Mouse (Mus musculus) midbrain, embryonic 14.5 days (tissue): ENCODE measurements at regions not wholly inside any gene's neighbourhood (a gene's known extent, or its start where the extent isn't known, plus 50 kb on each side); places are given as distances from the start of the nearest gene placed in this dataset.

ENCODE experiments used
- ATAC-seq: fragments of 200-750 bp; cut with Nextera tagmentation; 2 replicates; pipeline ENCODE4 v1.8.0; 2017; ENCODE audit warnings: moderate number of reproducible peaks, moderate library complexity; ENCODE audit not compliant: low FRiP score, low TSS enrichment
- DNase-seq: peaks from one replicate; pipeline ENCODE4 v3.0.0-alpha.2; 2015
- H3K27ac ChIP-seq: fragments of 300-500 bp; sonication (generic); replicated peaks from 2 replicates; pipeline ENCODE4 v1.5.1; 2014; ENCODE audit warnings: mild to moderate bottlenecking, low read depth, low read length, moderate library complexity
- H3K27me3 ChIP-seq: fragments of 300-500 bp; sonication (generic); 2 replicates; pipeline ENCODE4 v1.6.1; 2014; ENCODE audit warnings: low read length, control low read depth, mixed read lengths; ENCODE audit not compliant: control insufficient read depth, insufficient read depth
- H3K36me3 ChIP-seq: fragments of 300-500 bp; sonication (generic); 2 replicates; pipeline ENCODE4 v1.6.1; 2014; ENCODE audit warnings: low read length, control low read depth; ENCODE audit not compliant: control insufficient read depth, insufficient read depth
- H3K4me1 ChIP-seq: fragments of 300-500 bp; sonication (generic); 2 replicates; pipeline ENCODE4 v1.6.1; 2014; ENCODE audit warnings: mild to moderate bottlenecking, antibody characterized with exemption, low read length, control low read depth; ENCODE audit not compliant: control insufficient read depth, insufficient read depth
- H3K4me2 ChIP-seq: fragments of 300-500 bp; sonication (generic); 2 replicates; pipeline ENCODE4 v1.6.1; 2014; ENCODE audit warnings: mild to moderate bottlenecking, low read length, moderate library complexity
- H3K4me3 ChIP-seq: fragments of 300-500 bp; sonication (generic); replicated peaks from 2 replicates; pipeline ENCODE4 v1.5.1; 2014; ENCODE audit warnings: low read depth, low read length
- H3K9ac ChIP-seq: fragments of 300-500 bp; sonication (generic); replicated peaks from 2 replicates; pipeline ENCODE4 v1.6.1; 2014; ENCODE audit warnings: mild to moderate bottlenecking, low read length, moderate library complexity
- H3K9me3 ChIP-seq: fragments of 300-500 bp; sonication (generic); 2 replicates; pipeline ENCODE4 v1.6.1; 2016; ENCODE audit warnings: low read length, control low read depth, mixed read lengths; ENCODE audit not compliant: control insufficient read depth
- WGBS: fragments of 180-500 bp; shearing (Covaris S2); extraction: QIAGEN DNeasy Blood & Tissue Kit; methylation state at CpG from one replicate; pipeline ENCODE4 v1.1.7; 2014; 5-methylcytosine and 5-hydroxymethylcytosine counted together

GRCm38 (mm10) chr1:159398643-159399042 is 124.9 kb upstream of the Tnr start:
- Histone ChIP-seq H3K9me3 (no peaks in the 10 kb centered on the region), H3K27ac (no peak overlapping the region), H3K4me2 (no peak overlapping the region), H3K27me3 (no peaks in the 10 kb centered on the region), H3K4me3 (no peak overlapping the region), H3K9ac (no peak overlapping the region), H3K36me3 (no peaks in the 10 kb centered on the region), H3K4me1 (no peaks in the 10 kb centered on the region)
- DNase-seq (no peak), ATAC-seq (no peak)
- 93% methylated on average over 2 of the region's 2 CpGs for WGBS

DNA sequence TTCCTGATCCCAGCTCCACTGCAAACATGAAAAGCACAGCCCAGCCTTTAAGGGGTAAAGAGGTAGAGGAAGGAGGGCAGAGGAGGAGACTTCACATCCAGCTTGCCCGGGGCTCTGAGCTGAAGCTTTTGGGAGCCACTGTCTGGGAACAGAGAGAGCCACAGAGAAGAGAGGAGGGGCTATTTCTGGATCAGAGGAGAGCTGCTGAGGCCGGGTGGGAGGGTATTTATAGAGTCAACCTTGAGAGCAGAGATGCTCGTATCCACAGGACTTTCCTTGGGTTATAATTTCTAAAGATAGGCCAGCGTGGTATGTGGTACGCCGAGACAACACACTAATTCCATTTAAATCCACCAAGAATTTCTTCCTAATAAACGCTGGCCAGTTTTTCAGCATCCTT is 117.3 kb upstream of the Tnr start:
- no peaks in the 10 kb centered on the region for H3K36me3 ChIP-seq
- no peak overlapping the region for H3K9ac ChIP-seq
- no peak for ATAC-seq
- no peaks in the 10 kb centered on the region for H3K27me3 ChIP-seq
- H3K4me2 ChIP-seq = no peak overlapping the region
- no peaks in the 10 kb centered on the region; the same call in 1 of the 2 replicates for H3K4me1 ChIP-seq
- 81% methylated on average over 7 of the region's 7 CpGs for WGBS
- H3K9me3 ChIP-seq = no peaks in the 10 kb centered on the region
- H3K4me3 ChIP-seq = no peak overlapping the region
- DNase-seq = no peak
- no peak overlapping the region for H3K27ac ChIP-seq

DNA sequence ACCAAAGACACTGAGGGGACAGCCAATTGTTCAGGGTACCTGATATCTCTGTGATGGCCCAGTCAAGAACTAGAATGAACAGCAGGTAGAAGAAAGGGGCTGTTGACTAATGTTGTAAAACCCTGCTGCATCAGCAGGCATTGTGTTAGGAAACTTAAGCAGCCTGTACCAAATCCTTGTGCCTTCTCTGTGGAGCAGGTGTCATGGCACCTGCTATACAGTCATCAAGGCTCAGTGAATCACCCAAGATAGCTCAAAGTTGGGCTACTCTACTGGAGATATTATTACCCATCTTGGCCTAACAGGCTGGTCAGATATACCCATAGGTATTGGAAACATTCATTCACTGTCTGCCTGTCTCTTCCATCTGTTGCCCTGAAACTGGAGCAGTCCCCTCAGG is 116.8 kb upstream of the Tnr start:
- ATAC-seq = no peak

GRCm38 (mm10) chr1:159413374-159413773 is 110.2 kb upstream of the Tnr start:
- Histone ChIP-seq H3K27me3 (no peaks in the 10 kb centered on the region), H3K27ac (peak overlapping the region; percentile 15), H3K4me2 (no peak overlapping the region), H3K9me3 (no peaks in the 10 kb centered on the region), H3K4me3 (no peak overlapping the region), H3K4me1 (peaks cover 12% of the 10 kb centered on the region), H3K9ac (no peak overlapping the region), H3K36me3 (no peaks in the 10 kb centered on the region)
- 16% methylated on average over 5 of the region's 5 CpGs for WGBS
- DNase-seq (peak; percentile 71), ATAC-seq (peak; percentile 78)

More for the DNA sequence above, 116.8 kb upstream of the Tnr start:
- Histone ChIP-seq H3K4me2 (no peak overlapping the region), H3K9me3 (no peaks in the 10 kb centered on the region), H3K27ac (no peak overlapping the region), H3K27me3 (no peaks in the 10 kb centered on the region), H3K9ac (no peak overlapping the region), H3K4me3 (no peak overlapping the region), H3K4me1 (no peaks in the 10 kb centered on the region; the same call in 1 of the 2 replicates), H3K36me3 (no peaks in the 10 kb centered on the region)
- no peak for DNase-seq

GRCm38 (mm10) chr1:159415656-159416055 is 107.9 kb upstream of the Tnr start:
- Histone ChIP-seq H3K9me3 (no peaks in the 10 kb centered on the region), H3K4me2 (no peak overlapping the region), H3K27ac (peak overlapping the region; percentile 53; the same call in 1 of the 2 replicates), H3K36me3 (no peaks in the 10 kb centered on the region), H3K9ac (no peak overlapping the region), H3K4me1 (peaks cover 12% of the 10 kb centered on the region; the same call in 1 of the 2 replicates), H3K27me3 (no peaks in the 10 kb centered on the region), H3K4me3 (no peak overlapping the region)
- ATAC-seq (no peak), DNase-seq (peak; percentile 27)
- WGBS = 24% methylated on average over 3 of the region's 3 CpGs

- Histone ChIP-seq H3K27ac (no peak overlapping the region), H3K9me3 (no peaks in the 10 kb centered on the region), H3K9ac (no peak overlapping the region), H3K4me1 (peaks cover 12% of the 10 kb centered on the region; the same call in 1 of the 2 replicates), H3K4me2 (no peak overlapping the region), H3K27me3 (no peaks in the 10 kb centered on the region), H3K4me3 (no peak overlapping the region), H3K36me3 (no peaks in the 10 kb centered on the region)
- ATAC-seq (no peak), DNase-seq (no peak)
- WGBS = 81% methylated on average over 5 of the region's 5 CpGs
Observed at GRCm38 (mm10) chr1:159417176-159417575, 106.4 kb upstream of the Tnr start.

GRCm38 (mm10) chr1:159419301-159419965 is 104.1 kb upstream of the Tnr start:
- Histone ChIP-seq H3K4me3 (no peak overlapping the region), H3K36me3 (no peaks in the 10 kb centered on the region), H3K9ac (no peak overlapping the region), H3K27me3 (no peaks in the 10 kb centered on the region), H3K27ac (no peak overlapping the region), H3K9me3 (no peaks in the 10 kb centered on the region), H3K4me1 (0 out of 2 replicates have a peak, but pooled peaks cover 8% of the 10 kb centered on the region), H3K4me2 (no peak overlapping the region)
- whole genome bisulfite sequencing = 67% methylated on average over 6 of the region's 7 CpGs
- no peak for DNase-seq
- ATAC-seq = no peak

- Histone ChIP-seq H3K4me3 (no peak overlapping the region), H3K9ac (no peak overlapping the region), H3K27ac (no peak overlapping the region), H3K4me1 (0 out of 2 replicates have a peak, but pooled peaks cover 7% of the 10 kb centered on the region), H3K4me2 (no peak overlapping the region), H3K27me3 (no peaks in the 10 kb centered on the region), H3K9me3 (no peaks in the 10 kb centered on the region), H3K36me3 (no peaks in the 10 kb centered on the region)
- DNase-seq (no peak), ATAC-seq (no peak)
- WGBS = 98% methylated on average over 5 of the region's 5 CpGs
Observed at GRCm38 (mm10) chr1:159420189-159420588, 103.4 kb upstream of the Tnr start.

GRCm38 (mm10) chr1:159423694-159424093 is 99.9 kb upstream of the Tnr start:
- no peak overlapping the region for H3K9ac ChIP-seq
- no peak overlapping the region for H3K4me3 ChIP-seq
- WGBS = 76% methylated on average over 5 of the region's 5 CpGs
- H3K9me3 ChIP-seq = no peaks in the 10 kb centered on the region
- ATAC-seq (no peak), DNase-seq (no peak)
- H3K27me3 ChIP-seq = no peaks in the 10 kb centered on the region
- H3K4me2 ChIP-seq = no peak overlapping the region
- no peak overlapping the region for H3K27ac ChIP-seq
- no peaks in the 10 kb centered on the region for H3K4me1 ChIP-seq
- no peaks in the 10 kb centered on the region for H3K36me3 ChIP-seq
